Mouse (Mus musculus) forebrain, embryonic 10.5 days (tissue): ENCODE measurements around the gene Slc25a42. TPM values are rescaled to one million over a fixed set of nuclear protein-coding genes. Genes with fewer than 3 reads are reported as not detected.
"Not testable (repeated sequence)": the region's sequence is repeated elsewhere in the genome, so short reads cannot be mapped to it uniquely, and the experiment has no call there.

ENCODE experiments used
- DNase-seq: peaks from one replicate; pipeline ENCODE4 v3.0.0-alpha.2; 2017; ENCODE audit warnings: low spot score; ENCODE audit errors: extremely low spot score
- H3K27ac ChIP-seq: fragments of 300-500 bp; sonication (generic); 2 replicates; pipeline ENCODE4 v1.5.1; 2016; ENCODE audit warnings: mild to moderate bottlenecking
- H3K27me3 ChIP-seq: fragments of 300-500 bp; sonication (generic); 2 replicates; pipeline ENCODE4 v1.6.1; 2016; ENCODE audit warnings: mild to moderate bottlenecking; ENCODE audit not compliant: poor library complexity, severe bottlenecking
- H3K36me3 ChIP-seq: fragments of 300-500 bp; sonication (generic); replicated peaks from 2 replicates; pipeline ENCODE4 v1.6.1; 2016; ENCODE audit warnings: mild to moderate bottlenecking, moderate library complexity
- H3K4me1 ChIP-seq: fragments of 300-500 bp; sonication (generic); 2 replicates; pipeline ENCODE4 v1.6.1; 2016
- H3K4me3 ChIP-seq: fragments of 300-500 bp; sonication (generic); 2 replicates; pipeline ENCODE4 v1.5.1; 2016; ENCODE audit warnings: mild to moderate bottlenecking, moderate library complexity
- H3K9me3 ChIP-seq: fragments of 300-500 bp; sonication (generic); 2 replicates; pipeline ENCODE4 v1.6.1; 2016; ENCODE audit warnings: mild to moderate bottlenecking, moderate library complexity
- WGBS: fragments of 180-500 bp; shearing (Covaris S2); methylation state at CpG from one replicate; pipeline ENCODE4 v1.1.7; 2016; 5-methylcytosine and 5-hydroxymethylcytosine counted together
- polyA plus RNA-seq: library from polyadenylated mRNA; unstranded; fragments of >200 nt; fragmentation: Nextera tagmentation; extraction: Ambion mirVana; gene quantifications from 2 replicates; pipeline ENCODE4 v1.2.1, GENCODE M21; 2016

Slc25a42 gene
- polyA plus RNA-seq, 1 experiment from 2014 or later, result 2.2 TPM

GRCm38 (mm10) chr8:70230837-70231236, 18.7 kb upstream of the Slc25a42 start:
- no peaks in the 10 kb centered on the region for H3K9me3 ChIP-seq
- peaks cover 33% of the 10 kb centered on the region for H3K4me1 ChIP-seq
- H3K4me3 ChIP-seq, result no peak overlapping the region
- no peak for DNase-seq
- 94% methylated on average over 9 of the region's 9 CpGs for whole genome bisulfite sequencing
- no peak overlapping the region for H3K27ac ChIP-seq
- peaks cover 38% of the 10 kb centered on the region for H3K36me3 ChIP-seq
- no peaks in the 10 kb centered on the region for H3K27me3 ChIP-seq

GRCm38 (mm10) chr8:70227997-70228396, 15.9 kb upstream of the Slc25a42 start:
- no peak overlapping the region for H3K27ac ChIP-seq
- no peak overlapping the region for H3K4me3 ChIP-seq
- H3K9me3 ChIP-seq, result no peaks in the 10 kb centered on the region
- peaks cover 14% of the 10 kb centered on the region for H3K4me1 ChIP-seq
- no peak for DNase-seq
- peaks cover 65% of the 10 kb centered on the region for H3K36me3 ChIP-seq
- H3K27me3 ChIP-seq, result no peaks in the 10 kb centered on the region
- WGBS, result 25% methylated on average over 4 of the region's 4 CpGs

- H3K4me1 ChIP-seq, result peaks cover 9% of the 10 kb centered on the region
- H3K27me3 ChIP-seq, result no peaks in the 10 kb centered on the region
- 50% methylated on average over 6 of the region's 6 CpGs for WGBS
- H3K9me3 ChIP-seq, result no peaks in the 10 kb centered on the region
- H3K27ac ChIP-seq, result no peak overlapping the region
- H3K4me3 ChIP-seq, result no peak overlapping the region
- no peak for DNase-seq
- H3K36me3 ChIP-seq, result peaks cover 52% of the 10 kb centered on the region
These were observed 11.2 kb upstream of the Slc25a42 start for GRCm38 (mm10) chr8:70223341-70223740.

- Histone ChIP-seq H3K4me3 (no peak overlapping the region), H3K27me3 (no peaks in the 10 kb centered on the region), H3K27ac (no peak overlapping the region), H3K4me1 (no peaks in the 10 kb centered on the region; the same call in 1 of the 2 replicates), H3K9me3 (no peaks in the 10 kb centered on the region), H3K36me3 (peaks cover 45% of the 10 kb centered on the region)
- no peak for DNase-seq
- WGBS, result 96% methylated on average over 12 of the region's 12 CpGs
These were observed 9.9 kb upstream of the Slc25a42 start for GRCm38 (mm10) chr8:70222041-70222440.

- no peak for DNase-seq
- no peaks in the 10 kb centered on the region; the same call in 1 of the 2 replicates for H3K4me1 ChIP-seq
- WGBS, result 90% methylated on average over 3 of the region's 3 CpGs
- peaks cover 44% of the 10 kb centered on the region for H3K36me3 ChIP-seq
- H3K9me3 ChIP-seq, result no peaks in the 10 kb centered on the region
- no peak overlapping the region for H3K4me3 ChIP-seq
- no peak overlapping the region for H3K27ac ChIP-seq
- H3K27me3 ChIP-seq, result no peaks in the 10 kb centered on the region
These were observed 8.8 kb upstream of the Slc25a42 start for GRCm38 (mm10) chr8:70220911-70221310.

- Histone ChIP-seq H3K27me3 (no peaks in the 10 kb centered on the region), H3K9me3 (no peaks in the 10 kb centered on the region), H3K36me3 (peaks cover 38% of the 10 kb centered on the region), H3K4me1 (no peaks in the 10 kb centered on the region; the same call in 1 of the 2 replicates), H3K4me3 (no peak overlapping the region), H3K27ac (no peak overlapping the region)
- 78% methylated on average over 8 of the region's 8 CpGs for WGBS
- DNase-seq, result no peak
These were observed 8.2 kb upstream of the Slc25a42 start for GRCm38 (mm10) chr8:70220236-70220840.

- Histone ChIP-seq H3K27me3 (no peaks in the 10 kb centered on the region), H3K27ac (no peak overlapping the region), H3K9me3 (no peaks in the 10 kb centered on the region), H3K4me3 (no peak overlapping the region), H3K36me3 (peaks cover 27% of the 10 kb centered on the region), H3K4me1 (no peaks in the 10 kb centered on the region; the same call in 1 of the 2 replicates)
- no peak for DNase-seq
- WGBS, result 77% methylated on average over 5 of the region's 5 CpGs
These were observed 7.1 kb upstream of the Slc25a42 start for GRCm38 (mm10) chr8:70219107-70219684.

- H3K4me3 ChIP-seq, result no peak overlapping the region
- H3K27ac ChIP-seq, result no peak overlapping the region
- DNase-seq, result no peak
- peaks cover 11% of the 10 kb centered on the region for H3K36me3 ChIP-seq
- peaks cover 7% of the 10 kb centered on the region for H3K4me1 ChIP-seq
- no peaks in the 10 kb centered on the region for H3K27me3 ChIP-seq
- H3K9me3 ChIP-seq, result no peaks in the 10 kb centered on the region
These were observed 5.3 kb upstream of the Slc25a42 start for GRCm38 (mm10) chr8:70217441-70217840.

GRCm38 (mm10) chr8:70216566-70216965, 4.5 kb upstream of the Slc25a42 start:
- no peaks in the 10 kb centered on the region for H3K9me3 ChIP-seq
- DNase-seq, result no peak
- WGBS, result 89% methylated on average over 1 of the region's 1 CpGs
- H3K27ac ChIP-seq, result no peak overlapping the region
- peaks cover 12% of the 10 kb centered on the region for H3K4me1 ChIP-seq
- no peak overlapping the region for H3K4me3 ChIP-seq
- H3K27me3 ChIP-seq, result peaks cover 2% of the 10 kb centered on the region
- peaks cover 2% of the 10 kb centered on the region for H3K36me3 ChIP-seq

GRCm38 (mm10) chr8:70216161-70216560, 4.1 kb upstream of the Slc25a42 start:
- H3K36me3 ChIP-seq, DNase-seq, H3K27ac ChIP-seq, H3K27me3 ChIP-seq, H3K4me3 ChIP-seq, H3K9me3 ChIP-seq: not testable (repeated sequence)
- peaks cover 16% of the 10 kb centered on the region for H3K4me1 ChIP-seq
- WGBS, result 76% methylated on average over 3 of the region's 3 CpGs

- no peaks in the 10 kb centered on the region for H3K36me3 ChIP-seq
- no peak overlapping the region for H3K4me3 ChIP-seq
- no peak overlapping the region for H3K27ac ChIP-seq
- WGBS, result 73% methylated on average over 5 of the region's 5 CpGs
- peaks cover 17% of the 10 kb centered on the region for H3K27me3 ChIP-seq
- H3K9me3 ChIP-seq, result no peaks in the 10 kb centered on the region
- no peak for DNase-seq
- H3K4me1 ChIP-seq, result peaks cover 22% of the 10 kb centered on the region
These were observed 3.0 kb upstream of the Slc25a42 start for GRCm38 (mm10) chr8:70215092-70215491.

- H3K27ac ChIP-seq, result no peak overlapping the region
- peaks cover 22% of the 10 kb centered on the region for H3K4me1 ChIP-seq
- WGBS, result 79% methylated on average over 3 of the region's 3 CpGs
These were observed 2.3 kb upstream of the Slc25a42 start for GRCm38 (mm10) chr8:70214411-70214810.

GRCm38 (mm10) chr8:70211726-70212111, 386 bp downstream of the Slc25a42 start:
- H3K4me3 ChIP-seq, result peak overlapping the region; percentile 60
- WGBS, result 3% methylated on average over 31 of the region's 31 CpGs
- H3K9me3 ChIP-seq, result no peaks in the 10 kb centered on the region
- no peaks in the 10 kb centered on the region for H3K36me3 ChIP-seq
- H3K27me3 ChIP-seq, result peaks cover 24% of the 10 kb centered on the region
- no peak for DNase-seq
- peaks cover 22% of the 10 kb centered on the region for H3K4me1 ChIP-seq
- H3K27ac ChIP-seq, result peak overlapping the region; percentile 76

More at GRCm38 (mm10) chr8:70214411-70214810, 2.3 kb upstream of the Slc25a42 start:
- Histone ChIP-seq H3K4me3 (no peak overlapping the region), H3K27me3 (peaks cover 24% of the 10 kb centered on the region), H3K9me3 (no peaks in the 10 kb centered on the region), H3K36me3 (no peaks in the 10 kb centered on the region)
- no peak for DNase-seq
